Mouse (Mus musculus): ENCODE results near the gene Nhsl2.

DNA sequence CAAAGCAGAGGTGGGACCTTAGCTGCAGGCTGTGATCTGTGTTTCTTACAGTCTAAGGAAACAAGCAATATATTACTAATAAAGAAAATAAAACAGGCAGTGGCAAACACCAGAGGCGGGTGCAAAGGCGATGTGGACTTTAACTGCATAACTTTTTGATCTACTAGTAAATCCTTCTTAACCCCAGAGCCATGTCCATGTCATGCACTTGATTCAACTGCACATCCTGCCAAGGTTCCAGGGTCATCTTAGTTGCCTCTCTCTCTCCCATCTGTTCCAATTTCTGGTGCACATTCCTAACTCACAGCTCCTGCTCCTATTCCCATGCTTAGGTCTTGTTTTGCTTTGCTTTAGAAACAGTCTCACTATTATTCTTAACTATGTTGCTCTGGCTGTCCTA is 104.1 kb downstream of the Nhsl2 start:
- no peak for TF ChIP-seq CTCF (IDR thresholded peaks at IDR 0.05; ENCODE audit: extremely low read depth, insufficient read length, insufficient replicate concordance, low read depth, low read length)
- no peak for TF ChIP-seq POLR2A (IDR thresholded peaks at IDR 0.05; ENCODE audit: low read depth, low read length)

All from small intestine, adult 2 months (tissue).